ENCODE assay signal across 8 mouse cellular contexts in the genomic region with DNA sequence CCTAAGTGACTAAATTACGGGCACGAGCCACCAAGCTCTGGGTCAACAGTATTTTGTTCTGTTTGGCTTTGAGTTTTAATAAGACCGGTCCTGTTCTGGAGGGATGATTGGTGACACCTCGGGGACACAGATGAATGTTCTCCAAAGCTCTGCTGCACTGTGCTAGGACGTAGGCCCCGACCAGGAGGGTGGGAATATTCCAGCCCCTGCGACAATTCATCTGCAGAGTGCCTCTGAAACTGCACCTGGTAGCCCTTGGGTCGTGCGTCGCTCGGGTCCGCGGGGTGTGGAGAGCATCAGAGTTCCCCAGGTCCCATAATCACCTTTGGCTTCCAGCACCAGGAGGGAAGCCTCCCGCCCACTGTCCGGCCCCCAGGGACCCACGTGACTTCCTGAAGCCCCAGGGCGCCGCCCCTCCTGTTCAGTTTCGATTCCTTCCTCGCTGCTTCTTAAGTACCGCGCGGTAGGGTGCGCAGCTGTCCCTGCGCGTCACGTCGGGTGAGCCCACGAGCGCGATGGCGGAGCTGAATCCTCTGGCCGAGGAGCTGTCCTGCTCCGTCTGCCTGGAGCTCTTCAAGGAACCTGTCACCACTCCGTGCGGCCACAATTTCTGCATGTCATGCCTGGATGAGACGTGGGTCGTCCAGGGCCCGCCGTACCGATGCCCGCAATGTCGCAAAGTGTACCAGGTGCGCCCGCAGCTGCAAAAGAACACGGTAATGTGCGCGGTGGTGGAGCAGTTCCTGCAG. TPM values are rescaled to one million over a fixed set of nuclear protein-coding genes. Genes with fewer than 3 reads are reported as not detected.
DNase-seq lines count a peak whose midpoint lies in the region; ATAC-seq and TF ChIP-seq lines count a peak whose summit lies in the region.

A gene (plus strand): TSS at position 403 of the 749 bp plus-strand sequence.

- H3K27ac ChIP-seq in MEL (ENCODE audit: control insufficient read depth, low read depth, low read length): peak within 1 kb of the TSS; percentile 61
- H3K27ac ChIP-seq in gastrocnemius, adult 2 months: peak within 1 kb of the TSS; percentile 88
- H3K27ac ChIP-seq in hindbrain, embryonic 15.5 days (replicated peaks): no peak within 1 kb of the TSS; the same call in 1 of the 2 replicates

- H3K4me2 ChIP-seq in hindbrain, embryonic 15.5 days: peak within 1 kb of the TSS; percentile 50

- no peak for ATAC-seq in hindbrain, embryonic 15.5 days (ENCODE audit: low FRiP score, low read depth)
- peak; percentile 89 for ATAC-seq in megakaryocyte, adult 5-6 weeks (ENCODE audit: poor library complexity, severe bottlenecking)

- TF ChIP-seq CTCF in MEL (IDR thresholded peaks at IDR 0.05 in 2 of 3, conservative IDR thresholded peaks at IDR 0.05 in 1 of 3; ENCODE audit: control insufficient read depth in 1 of 3, insufficient read depth in 1 of 3, low read depth in 2 of 3, low read length in 3 of 3, poor library complexity in 1 of 3, severe bottlenecking in 1 of 3): 0 out of 6 replicates have a peak, but pooled peaks of 1 of the 3 experiments have one; percentile 4
- no peak for TF ChIP-seq CTCF in gastrocnemius, adult 2 months (IDR thresholded peaks at IDR 0.05)

- peaks cover 0 to 32% of the 10 kb centered on the region in 2 experiments for H3K36me3 ChIP-seq in MEL (ENCODE audit: control insufficient read depth in 1 of 2, insufficient read depth in 2 of 2, low read length in 2 of 2)
- no peaks in the 10 kb centered on the region for H3K36me3 ChIP-seq in hindbrain, embryonic 15.5 days

- H3K9me3 ChIP-seq in MEL (replicated peaks; ENCODE audit: insufficient read depth, low read length): no peaks in the 10 kb centered on the region
- H3K9me3 ChIP-seq in hindbrain, embryonic 15.5 days: no peaks in the 10 kb centered on the region

- peak within 1 kb of the TSS; percentile 91 to 99 for H3K4me3 ChIP-seq in MEL (ENCODE audit: control insufficient read depth in 1 of 2, insufficient read depth in 1 of 2, low read depth in 2 of 2, low read length in 2 of 2)
- peak within 1 kb of the TSS; percentile 73 for H3K4me3 ChIP-seq in gastrocnemius, adult 2 months
- peak within 1 kb of the TSS; percentile 37 for H3K4me3 ChIP-seq in hindbrain, embryonic 15.5 days

- H3K4me1 ChIP-seq in MEL (ENCODE audit: control insufficient read depth in 1 of 2, insufficient read depth in 2 of 2, low read length in 2 of 2): peaks cover 16 to 43% of the 10 kb centered on the region in 2 experiments
- peaks cover 3% of the 10 kb centered on the region; the same call in 1 of the 2 replicates for H3K4me1 ChIP-seq in hindbrain, embryonic 15.5 days (replicated peaks)

- peak; percentile 100 for DNase-seq in MEL (ENCODE audit: low read depth, low spot score)
- DNase-seq in c-Kit-positive CD71-negative TER-119-negative erythroid progenitor cells, embryonic 14.5 days (ENCODE audit: low read depth): peak; percentile 94
- peak; percentile 95 for DNase-seq in gastrocnemius, adult 2 months
- DNase-seq in left cerebral cortex, adult 18-20 months (ENCODE audit: low spot score in 2 of 2): peak; percentile 28 to 38
- DNase-seq in retina, postnatal 7 days (ENCODE audit: low read depth, low spot score): peak; percentile 82
- peak; percentile 94 for DNase-seq in thymus, postnatal 4 days

- TF ChIP-seq EP300 in MEL (IDR thresholded peaks at IDR 0.05; ENCODE audit: low read depth in 1 of 2, low read length in 2 of 2): peak in 1 of 2 experiments; percentile 27; a peak in 1 of 4 replicates

- no peak for TF ChIP-seq RAD21 in MEL (IDR thresholded peaks at IDR 0.05; ENCODE audit: low read depth, low read length)

- peak; percentile 80 to 93; a peak in 3 of 4 replicates for TF ChIP-seq POLR2A in MEL (IDR thresholded peaks at IDR 0.05; ENCODE audit: control insufficient read depth in 1 of 2, insufficient read depth in 1 of 2, low read depth in 1 of 2, low read length in 2 of 2, poor library complexity in 1 of 2)

- no peaks in the 10 kb centered on the region for H3K27me3 ChIP-seq in MEL (ENCODE audit: control insufficient read depth in 1 of 2, insufficient read depth in 2 of 2, low read length in 2 of 2)
- peaks cover 15% of the 10 kb centered on the region for H3K27me3 ChIP-seq in hindbrain, embryonic 15.5 days

- H3K9ac ChIP-seq in MEL (ENCODE audit: control insufficient read depth, low read depth, low read length, poor library complexity, severe bottlenecking): peak within 1 kb of the TSS; percentile 97
- H3K9ac ChIP-seq in hindbrain, embryonic 15.5 days: peak within 1 kb of the TSS; percentile 19; the same call in 1 of the 2 replicates

- 3% methylated on average over 48 of the region's 48 CpGs for WGBS in hindbrain, embryonic 15.5 days

- intact Hi-C loops in gastrocnemius, adult 2 months (cut with DNase I): no loop called here

- peaks cover 45% of the 10 kb centered on the region for H3K79me2 ChIP-seq in MEL (ENCODE audit: control insufficient read depth, insufficient read depth, low read length, poor library complexity)

TF ChIP-seq in MEL, 35 proteins besides CTCF, POLR2A, EP300 and RAD21:
- TF ChIP-seq SIN3A (IDR thresholded peaks at IDR 0.05; ENCODE audit: low read length) (peak; percentile 78), HCFC1 (IDR thresholded peaks at IDR 0.05; ENCODE audit: low read depth, low read length) (peak; percentile 70), MAX (IDR thresholded peaks at IDR 0.05; ENCODE audit: low read length) (peak; percentile 89), CHD2 (IDR thresholded peaks at IDR 0.05; ENCODE audit: low read length) (no peak), ZKSCAN1 (IDR thresholded peaks at IDR 0.05; ENCODE audit: low read depth, low read length) (no peak), NRF1 (IDR thresholded peaks at IDR 0.05; ENCODE audit: insufficient read depth, low read depth, low read length, poor library complexity, severe bottlenecking) (peak; percentile 76), MYC (IDR thresholded peaks at IDR 0.05; ENCODE audit: low read depth, low read length) (no peak), TCF12 (IDR thresholded peaks at IDR 0.05; ENCODE audit: low read depth, low read length) (peak; percentile 71; the same call in 1 of the 2 replicates), ZC3H11A (IDR thresholded peaks at IDR 0.05; ENCODE audit: low read depth, low read length) (no peak), JUND (IDR thresholded peaks at IDR 0.05; ENCODE audit: low read depth, low read length) (no peak), NELFE (IDR thresholded peaks at IDR 0.05; ENCODE audit: low read depth, low read length) (peak; percentile 92), MAZ (IDR thresholded peaks at IDR 0.05; ENCODE audit: low read depth, low read length) (0 out of 2 replicates have a peak, but pooled peaks have one; percentile 43), TAL1 (IDR thresholded peaks at IDR 0.05; ENCODE audit: low read length) (no peak), MAFK (IDR thresholded peaks at IDR 0.05; ENCODE audit: borderline replicate concordance, low read depth, low read length) (no peak), ELF1 (IDR thresholded peaks at IDR 0.05; ENCODE audit: low read depth, low read length) (peak; percentile 71), USF2 (IDR thresholded peaks at IDR 0.05; ENCODE audit: borderline replicate concordance in 1 of 2, insufficient read depth in 1 of 2, low read depth in 1 of 2, low read length in 2 of 2) (peak; percentile 52 to 85; a peak in 3 of 4 replicates), CHD1 (IDR thresholded peaks at IDR 0.05; ENCODE audit: low read depth, low read length) (no peak), KAT2A (conservative IDR thresholded peaks at IDR 0.05; ENCODE audit: low read depth, low read length) (no peak; the same call in 1 of the 2 replicates), UBTF (IDR thresholded peaks at IDR 0.05; ENCODE audit: borderline replicate concordance, insufficient read depth, low read depth, low read length) (no peak), MXI1 (IDR thresholded peaks at IDR 0.05; ENCODE audit: low read depth, low read length) (peak; percentile 81), ETS1 (IDR thresholded peaks at IDR 0.05; ENCODE audit: low read depth, low read length) (peak; percentile 65; the same call in 1 of the 2 replicates), TBP (IDR thresholded peaks at IDR 0.05; ENCODE audit: low read depth, low read length) (peak; percentile 83), ZNF384 (IDR thresholded peaks at IDR 0.05; ENCODE audit: low read depth, low read length) (no peak), POLR2AphosphoS2 (IDR thresholded peaks at IDR 0.05; ENCODE audit: low read length) (peak; percentile 93), MEF2A (IDR thresholded peaks at IDR 0.05; ENCODE audit: extremely low read depth, insufficient replicate concordance, low read depth, low read length, poor library complexity, severe bottlenecking) (no peak), USF1 (IDR thresholded peaks at IDR 0.05; ENCODE audit: low read depth, low read length) (peak; percentile 96), ZMIZ1 (IDR thresholded peaks at IDR 0.05; ENCODE audit: low read depth, low read length) (peak; percentile 91), BHLHE40 (IDR thresholded peaks at IDR 0.05; ENCODE audit: borderline replicate concordance, low read depth, low read length) (peak; percentile 52; the same call in 1 of the 2 replicates)

RNA-seq across cellular contexts. Expression of the gene that starts here (rescaled TPM):
- total RNA-seq in MEL (2012; rRNA removed): 21.5 and 22.2 TPM in 2 replicates
- 10 to 100 TPM in 1 of 2 experiments, not detected in 1; 43.0 TPM for polyA plus RNA-seq in MEL (2012; ENCODE audit: insufficient read depth in 1 of 2, insufficient read length in 2 of 2, low read depth in 1 of 2, low replicate concordance in 2 of 2, missing spikeins in 1 of 2)
- total RNA-seq in gastrocnemius, adult 2 months (2021): 1 to 10 TPM; 5.9 to 9.0 TPM
- polyA plus RNA-seq in hindbrain, embryonic 15.5 days (2015; fragmentation: Nextera tagmentation; extraction: Ambion mirVana): 5.1 and 5.4 TPM in 2 replicates
- 1 to 10 TPM; 3.1 to 4.5 TPM for total RNA-seq in left cerebral cortex, adult 18-20 months (2021)
- total RNA-seq in megakaryocyte, adult 5-6 weeks (2015): 33.4 and 33.7 TPM in 2 replicates
- total RNA-seq in megakaryocyte, adult 5-6 weeks (2017): 24.5 and 28.7 TPM in 2 replicates

Comparison
In these comparisons a context has a peak if more than half of its experiments do, and no peak if none do; other contexts are left out.
1. DNase-seq: peak in every context shown above with its lines; median percentile 100 in MEL; 95 in gastrocnemius, adult 2 months; 94 in c-Kit-positive CD71-negative TER-119-negative erythroid progenitor cells, embryonic 14.5 days; 94 in thymus, postnatal 4 days; 82 in retina, postnatal 7 days; 33 in left cerebral cortex, adult 18-20 months.
2. H3K4me3 ChIP-seq: peak in every context shown above with its lines; median percentile 95 in MEL; 73 in gastrocnemius, adult 2 months; 37 in hindbrain, embryonic 15.5 days.